Mouse (Mus musculus) lung, embryonic 14.5 days (tissue): Measurements from ENCODE around the gene Ahcyl2. TPM values are rescaled to one million over a fixed set of nuclear protein-coding genes. Genes with fewer than 3 reads are reported as not detected.
A peak's percentile ranks its signal among the peaks of the same experiment; 100 is the strongest.

ENCODE experiments used
- ATAC-seq: fragments of 200-750 bp; cut with Nextera tagmentation; 2 replicates; pipeline ENCODE4 v1.8.0; 2017; ENCODE audit warnings: mild to moderate bottlenecking, moderate TSS enrichment, moderate library complexity; ENCODE audit not compliant: insufficient read depth
- DNase-seq: peaks from one replicate; pipeline ENCODE4 v3.0.0-alpha.2; 2015
- H3K27ac ChIP-seq: fragments of 300-500 bp; sonication (generic); 2 replicates; pipeline ENCODE4 v1.5.1; 2014; ENCODE audit warnings: low read depth, mild to moderate bottlenecking, moderate library complexity
- H3K27me3 ChIP-seq: fragments of 300-500 bp; sonication (generic); 2 replicates; pipeline ENCODE4 v1.6.1; 2014; ENCODE audit warnings: low read length, control low read depth; ENCODE audit not compliant: insufficient read depth
- H3K36me3 ChIP-seq: fragments of 300-500 bp; sonication (generic); 2 replicates; pipeline ENCODE4 v1.6.1; 2014; ENCODE audit warnings: control low read depth; ENCODE audit not compliant: insufficient read depth
- H3K4me1 ChIP-seq: fragments of 300-500 bp; sonication (generic); 2 replicates; pipeline ENCODE4 v1.6.1; 2014; ENCODE audit warnings: antibody characterized with exemption, control low read depth; ENCODE audit not compliant: insufficient read depth
- H3K4me2 ChIP-seq: fragments of 300-500 bp; sonication (generic); 2 replicates; pipeline ENCODE4 v1.6.1; 2014; ENCODE audit warnings: mild to moderate bottlenecking
- H3K4me3 ChIP-seq: fragments of 300-500 bp; sonication (generic); 2 replicates; pipeline ENCODE4 v1.5.1; 2014; ENCODE audit warnings: low read depth, low read length
- H3K9ac ChIP-seq: fragments of 300-500 bp; sonication (generic); 2 replicates; pipeline ENCODE4 v1.6.1; 2014
- H3K9me3 ChIP-seq: fragments of 300-500 bp; sonication (generic); 2 replicates; pipeline ENCODE4 v1.6.1; 2016; ENCODE audit warnings: low read depth, low read length, control low read depth
- CTCF ChIP-seq: IDR thresholded peaks from 2 replicates; pipeline ENCODE4 v1.5.1; 2016; ENCODE audit warnings: antibody characterized with exemption, low read depth
- WGBS: fragments of 180-500 bp; shearing (Covaris S2); extraction: QIAGEN DNeasy Blood & Tissue Kit; methylation state at CpG from one replicate; pipeline ENCODE4 v1.1.7; 2014; 5-methylcytosine and 5-hydroxymethylcytosine counted together
- polyA plus RNA-seq: library from polyadenylated mRNA; unstranded; fragments of >200 nt; fragmentation: Nextera tagmentation; extraction: Ambion mirVana; gene quantifications from 2 replicates; pipeline ENCODE4 v1.2.1, GENCODE M21; 2014

Gene Ahcyl2
- polyA plus RNA-seq, 1 experiment from 2014 or later: 12.4 TPM

- no peaks in the 10 kb centered on the region for H3K27me3 ChIP-seq
- 20% methylated on average over 3 of the region's 3 CpGs for WGBS
- no peaks in the 10 kb centered on the region for H3K4me1 ChIP-seq
- H3K27ac ChIP-seq: no peak overlapping the region
- no peaks in the 10 kb centered on the region for H3K36me3 ChIP-seq
- no peak overlapping the region for H3K9ac ChIP-seq
- DNase-seq (peak; percentile 71), ATAC-seq (no peak)
- H3K4me2 ChIP-seq: no peak overlapping the region
- no peak overlapping the region for H3K4me3 ChIP-seq
- no peaks in the 10 kb centered on the region for H3K9me3 ChIP-seq
- TF ChIP-seq CTCF: peak; percentile 68
These were observed 51.5 kb downstream of the Ahcyl2 start for GRCm38 (mm10) chr6:29819309-29819708.

- no peak overlapping the region for H3K9ac ChIP-seq
- no peaks in the 10 kb centered on the region for H3K4me1 ChIP-seq
- no peak for DNase-seq
- no peak for ATAC-seq
- H3K36me3 ChIP-seq: no peaks in the 10 kb centered on the region
- H3K9me3 ChIP-seq: no peaks in the 10 kb centered on the region
- TF ChIP-seq CTCF: no peak
- no peak overlapping the region for H3K4me3 ChIP-seq
- no peak overlapping the region for H3K27ac ChIP-seq
- H3K27me3 ChIP-seq: no peaks in the 10 kb centered on the region
- WGBS: 78% methylated on average over 4 of the region's 4 CpGs
- H3K4me2 ChIP-seq: no peak overlapping the region
These were observed 52.5 kb downstream of the Ahcyl2 start for GRCm38 (mm10) chr6:29820314-29820713.

- Histone ChIP-seq H3K9me3 (no peaks in the 10 kb centered on the region), H3K4me1 (no peaks in the 10 kb centered on the region), H3K27ac (no peak overlapping the region), H3K4me2 (no peak overlapping the region), H3K36me3 (no peaks in the 10 kb centered on the region), H3K4me3 (no peak overlapping the region), H3K9ac (no peak overlapping the region), H3K27me3 (no peaks in the 10 kb centered on the region)
- 83% methylated on average over 3 of the region's 3 CpGs for WGBS
- ATAC-seq (no peak), DNase-seq (no peak)
- no peak for TF ChIP-seq CTCF
These were observed 53.1 kb downstream of the Ahcyl2 start for GRCm38 (mm10) chr6:29820926-29821325.

DNA sequence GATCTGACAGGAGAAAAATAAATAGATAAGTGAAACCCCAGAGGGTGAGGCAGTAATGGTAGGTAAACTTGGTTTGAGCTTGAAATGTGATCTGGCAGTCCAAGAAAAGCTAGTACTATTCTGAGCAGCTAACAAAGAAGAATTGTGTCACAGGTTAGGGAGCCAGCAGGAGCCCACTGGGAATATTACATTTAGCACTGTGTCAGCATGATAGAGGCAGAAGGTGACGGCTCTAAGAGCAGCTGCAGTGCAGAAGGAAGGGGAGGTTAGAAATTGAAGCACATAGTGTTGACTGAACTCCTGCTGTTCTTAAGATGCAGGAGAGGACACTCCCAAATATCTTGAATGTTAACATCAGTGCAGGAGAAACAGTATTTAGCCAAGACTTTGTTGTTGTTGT, 54.0 kb downstream of the Ahcyl2 start:
- no peak overlapping the region for H3K9ac ChIP-seq
- no peak overlapping the region for H3K27ac ChIP-seq
- no peak overlapping the region for H3K4me3 ChIP-seq
- TF ChIP-seq CTCF: no peak
- WGBS: 48% methylated on average over 1 of the region's 1 CpGs
- no peaks in the 10 kb centered on the region for H3K4me1 ChIP-seq
- no peaks in the 10 kb centered on the region for H3K9me3 ChIP-seq
- ATAC-seq (no peak), DNase-seq (no peak)
- no peaks in the 10 kb centered on the region for H3K36me3 ChIP-seq
- no peak overlapping the region for H3K4me2 ChIP-seq
- H3K27me3 ChIP-seq: no peaks in the 10 kb centered on the region

GRCm38 (mm10) chr6:29825302-29825701, 57.5 kb downstream of the Ahcyl2 start:
- no peak for DNase-seq
- Histone ChIP-seq H3K27me3 (no peaks in the 10 kb centered on the region), H3K4me1 (no peaks in the 10 kb centered on the region), H3K36me3 (no peaks in the 10 kb centered on the region), H3K27ac (no peak overlapping the region), H3K4me3 (no peak overlapping the region), H3K9me3 (no peaks in the 10 kb centered on the region), H3K4me2 (no peak overlapping the region), H3K9ac (no peak overlapping the region)
- TF ChIP-seq CTCF: no peak
- 38% methylated on average over 2 of the region's 2 CpGs for WGBS
- no peak for ATAC-seq

GRCm38 (mm10) chr6:29827291-29828242, 59.8 kb downstream of the Ahcyl2 start:
- Histone ChIP-seq H3K36me3 (no peaks in the 10 kb centered on the region), H3K9me3 (no peaks in the 10 kb centered on the region), H3K4me3 (no peak overlapping the region), H3K4me2 (no peak overlapping the region), H3K27me3 (no peaks in the 10 kb centered on the region), H3K9ac (no peak overlapping the region), H3K27ac (no peak overlapping the region), H3K4me1 (no peaks in the 10 kb centered on the region)
- no peak for TF ChIP-seq CTCF
- ATAC-seq: no peak
- no peak for DNase-seq
- 70% methylated on average over 5 of the region's 5 CpGs for WGBS

- Histone ChIP-seq H3K27me3 (no peaks in the 10 kb centered on the region), H3K27ac (no peak overlapping the region), H3K4me3 (no peak overlapping the region), H3K4me1 (no peaks in the 10 kb centered on the region), H3K9me3 (no peaks in the 10 kb centered on the region), H3K9ac (no peak overlapping the region), H3K4me2 (no peak overlapping the region), H3K36me3 (no peaks in the 10 kb centered on the region)
- ATAC-seq: no peak
- no peak for TF ChIP-seq CTCF
- WGBS: 72% methylated on average over 3 of the region's 3 CpGs
- no peak for DNase-seq
These were observed 60.9 kb downstream of the Ahcyl2 start for GRCm38 (mm10) chr6:29828574-29829234.
